Mouse (Mus musculus): ENCODE results near the gene Fxyd2. TPM values are rescaled to one million over a fixed set of nuclear protein-coding genes. Genes with fewer than 3 reads are reported as not detected.

The Fxyd2 gene
- polyA plus RNA-seq, 1 experiment from 2014 or later, result 12.7 TPM

GRCm38 (mm10) chr9:45430698-45430959, 31.2 kb downstream of the Fxyd2 start:
- DNase-seq (ENCODE audit: low spot score), result no peak

GRCm38 (mm10) chr9:45431150-45431549, 31.7 kb downstream of the Fxyd2 start:
- Histone ChIP-seq H3K9ac (peak overlapping the region; percentile 79), H3K27me3 (ENCODE audit: control insufficient read depth, insufficient read depth, low read length) (peaks cover 41% of the 10 kb centered on the region), H3K36me3 (replicated peaks; ENCODE audit: control insufficient read depth, insufficient read depth) (no peaks in the 10 kb centered on the region), H3K9me3 (ENCODE audit: control insufficient read depth, low read length) (no peaks in the 10 kb centered on the region), H3K4me1 (replicated peaks; ENCODE audit: control insufficient read depth, insufficient read depth, low read length) (peaks cover 43% of the 10 kb centered on the region), H3K4me2 (replicated peaks) (peak overlapping the region; percentile 81), H3K27ac (peak overlapping the region; percentile 87), H3K4me3 (replicated peaks; ENCODE audit: low read length) (peak overlapping the region; percentile 68)
- 3% methylated on average over 24 of the region's 26 CpGs for WGBS
- DNase-seq (ENCODE audit: low spot score) (no peak), ATAC-seq (ENCODE audit: low FRiP score) (no peak)

More at GRCm38 (mm10) chr9:45430698-45430959, 31.2 kb downstream of the Fxyd2 start:
- 3% methylated on average over 14 of the region's 17 CpGs for WGBS
- Histone ChIP-seq H3K4me2 (replicated peaks) (peak overlapping the region; percentile 81), H3K36me3 (replicated peaks; ENCODE audit: control insufficient read depth, insufficient read depth) (no peaks in the 10 kb centered on the region), H3K4me3 (replicated peaks; ENCODE audit: low read length) (peak overlapping the region; percentile 68), H3K9me3 (ENCODE audit: control insufficient read depth, low read length) (no peaks in the 10 kb centered on the region), H3K27me3 (ENCODE audit: control insufficient read depth, insufficient read depth, low read length) (peaks cover 41% of the 10 kb centered on the region), H3K9ac (peak overlapping the region; percentile 79), H3K4me1 (replicated peaks; ENCODE audit: control insufficient read depth, insufficient read depth, low read length) (peaks cover 38% of the 10 kb centered on the region), H3K27ac (peak overlapping the region; percentile 87)
- ATAC-seq (ENCODE audit: low FRiP score), result 0 out of 2 replicates have a peak, but pooled peaks have one; percentile 1

- H3K4me2 ChIP-seq (replicated peaks), result peak overlapping the region; percentile 81
- H3K9me3 ChIP-seq (ENCODE audit: control insufficient read depth, low read length), result no peaks in the 10 kb centered on the region
- H3K9ac ChIP-seq, result peak overlapping the region; percentile 79
- peaks cover 45% of the 10 kb centered on the region for H3K4me1 ChIP-seq (replicated peaks; ENCODE audit: control insufficient read depth, insufficient read depth, low read length)
- H3K36me3 ChIP-seq (replicated peaks; ENCODE audit: control insufficient read depth, insufficient read depth), result no peaks in the 10 kb centered on the region
- H3K27ac ChIP-seq, result peak overlapping the region; percentile 87
- peak overlapping the region; percentile 68 for H3K4me3 ChIP-seq (replicated peaks; ENCODE audit: low read length)
- no peak for ATAC-seq (ENCODE audit: low FRiP score)
- WGBS, result 40% methylated on average over 12 of the region's 12 CpGs
- peaks cover 41% of the 10 kb centered on the region for H3K27me3 ChIP-seq (ENCODE audit: control insufficient read depth, insufficient read depth, low read length)
- no peak for DNase-seq (ENCODE audit: low spot score)
Observed at GRCm38 (mm10) chr9:45432639-45433038, 33.2 kb downstream of the Fxyd2 start.

DNA sequence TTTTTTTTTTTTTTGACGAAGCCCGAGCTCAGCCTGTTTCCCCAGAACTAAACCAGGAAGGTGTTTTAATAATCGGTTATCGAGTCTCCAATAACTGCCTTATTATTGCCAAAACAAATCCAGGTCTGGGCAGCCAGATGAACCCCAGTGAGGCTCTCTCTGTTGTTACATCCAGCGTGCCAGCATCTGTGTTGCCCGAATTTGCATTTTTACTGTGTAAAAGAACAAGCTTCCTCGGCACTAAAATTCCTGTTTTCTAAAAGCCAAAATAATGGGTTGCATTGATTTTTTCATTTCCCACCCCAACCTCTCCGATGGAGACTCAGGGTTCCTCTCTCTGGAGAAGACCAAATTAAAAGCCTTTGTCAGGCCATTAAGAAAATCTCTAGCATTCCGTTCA, 33.6 kb downstream of the Fxyd2 start:
- DNase-seq (ENCODE audit: low spot score), result peak; percentile 47
- peaks cover 45% of the 10 kb centered on the region for H3K4me1 ChIP-seq (replicated peaks; ENCODE audit: control insufficient read depth, insufficient read depth, low read length)
- 50% methylated on average over 9 of the region's 9 CpGs for WGBS

GRCm38 (mm10) chr9:45434171-45434570, 34.7 kb downstream of the Fxyd2 start:
- no peaks in the 10 kb centered on the region for H3K36me3 ChIP-seq (replicated peaks; ENCODE audit: control insufficient read depth, insufficient read depth)
- H3K9ac ChIP-seq, result no peak overlapping the region
- H3K4me3 ChIP-seq (replicated peaks; ENCODE audit: low read length), result no peak overlapping the region
- H3K4me2 ChIP-seq (replicated peaks), result 0 out of 2 replicates have a peak overlapping the region, but pooled peaks have one; percentile 81
- WGBS, result 56% methylated on average over 2 of the region's 2 CpGs
- DNase-seq (ENCODE audit: low spot score) (peak; percentile 53), ATAC-seq (ENCODE audit: low FRiP score) (no peak)
- peaks cover 49% of the 10 kb centered on the region for H3K4me1 ChIP-seq (replicated peaks; ENCODE audit: control insufficient read depth, insufficient read depth, low read length)
- peaks cover 35% of the 10 kb centered on the region for H3K27me3 ChIP-seq (ENCODE audit: control insufficient read depth, insufficient read depth, low read length)
- peak overlapping the region; percentile 87 for H3K27ac ChIP-seq
- H3K9me3 ChIP-seq (ENCODE audit: control insufficient read depth, low read length), result no peaks in the 10 kb centered on the region

More for the DNA sequence above, 33.6 kb downstream of the Fxyd2 start:
- Histone ChIP-seq H3K27me3 (ENCODE audit: control insufficient read depth, insufficient read depth, low read length) (peaks cover 41% of the 10 kb centered on the region), H3K27ac (peak overlapping the region; percentile 87), H3K4me2 (replicated peaks) (peak overlapping the region; percentile 81), H3K4me3 (replicated peaks; ENCODE audit: low read length) (peak overlapping the region; percentile 68), H3K36me3 (replicated peaks; ENCODE audit: control insufficient read depth, insufficient read depth) (no peaks in the 10 kb centered on the region), H3K9me3 (ENCODE audit: control insufficient read depth, low read length) (no peaks in the 10 kb centered on the region), H3K9ac (peak overlapping the region; percentile 79)
- ATAC-seq (ENCODE audit: low FRiP score), result no peak

DNA sequence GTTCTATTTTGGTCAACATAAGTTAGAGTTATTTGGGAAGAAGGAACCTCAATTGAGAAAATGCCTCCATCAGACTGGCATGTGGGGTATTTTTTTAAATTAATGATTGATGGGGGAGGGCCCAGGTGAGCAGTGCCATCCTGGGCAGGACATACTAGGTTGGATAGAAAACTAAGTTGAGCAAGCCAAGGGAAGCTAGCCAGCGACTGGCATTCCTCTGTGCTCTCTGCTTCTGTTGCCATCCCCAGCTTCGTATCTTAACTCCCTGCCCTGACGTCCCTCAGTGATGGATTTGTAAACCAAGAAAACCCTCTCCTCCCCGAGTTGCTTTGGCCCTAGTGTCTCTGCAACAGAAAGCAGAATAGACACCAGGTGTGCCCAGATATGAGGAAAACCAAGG, 39.6 kb downstream of the Fxyd2 start:
- DNase-seq (ENCODE audit: low spot score) (no peak), ATAC-seq (ENCODE audit: low FRiP score) (no peak)
- Histone ChIP-seq H3K4me3 (replicated peaks; ENCODE audit: low read length) (no peak overlapping the region), H3K27ac (no peak overlapping the region), H3K9ac (no peak overlapping the region), H3K4me1 (replicated peaks; ENCODE audit: control insufficient read depth, insufficient read depth, low read length) (peaks cover 35% of the 10 kb centered on the region), H3K27me3 (ENCODE audit: control insufficient read depth, insufficient read depth, low read length) (no peaks in the 10 kb centered on the region), H3K4me2 (replicated peaks) (no peak overlapping the region), H3K9me3 (ENCODE audit: control insufficient read depth, low read length) (no peaks in the 10 kb centered on the region), H3K36me3 (replicated peaks; ENCODE audit: control insufficient read depth, insufficient read depth) (no peaks in the 10 kb centered on the region)
- WGBS, result 80% methylated on average over 4 of the region's 4 CpGs

GRCm38 (mm10) chr9:45440083-45440784, 40.8 kb downstream of the Fxyd2 start:
- no peaks in the 10 kb centered on the region for H3K27me3 ChIP-seq (ENCODE audit: control insufficient read depth, insufficient read depth, low read length)
- no peaks in the 10 kb centered on the region for H3K36me3 ChIP-seq (replicated peaks; ENCODE audit: control insufficient read depth, insufficient read depth)
- no peak overlapping the region for H3K4me3 ChIP-seq (replicated peaks; ENCODE audit: low read length)
- peaks cover 26% of the 10 kb centered on the region for H3K4me1 ChIP-seq (replicated peaks; ENCODE audit: control insufficient read depth, insufficient read depth, low read length)
- ATAC-seq (ENCODE audit: low FRiP score) (no peak), DNase-seq (ENCODE audit: low spot score) (no peak)
- 83% methylated on average over 16 of the region's 16 CpGs for WGBS
- H3K9me3 ChIP-seq (ENCODE audit: control insufficient read depth, low read length), result no peaks in the 10 kb centered on the region
- no peak overlapping the region for H3K4me2 ChIP-seq (replicated peaks)
- no peak overlapping the region for H3K27ac ChIP-seq
- no peak overlapping the region for H3K9ac ChIP-seq

GRCm38 (mm10) chr9:45444251-45444798, 44.9 kb downstream of the Fxyd2 start:
- Histone ChIP-seq H3K9me3 (ENCODE audit: control insufficient read depth, low read length) (no peaks in the 10 kb centered on the region), H3K4me3 (replicated peaks; ENCODE audit: low read length) (no peak overlapping the region), H3K4me1 (replicated peaks; ENCODE audit: control insufficient read depth, insufficient read depth, low read length) (peaks cover 15% of the 10 kb centered on the region), H3K36me3 (replicated peaks; ENCODE audit: control insufficient read depth, insufficient read depth) (no peaks in the 10 kb centered on the region), H3K27me3 (ENCODE audit: control insufficient read depth, insufficient read depth, low read length) (no peaks in the 10 kb centered on the region), H3K27ac (no peak overlapping the region), H3K9ac (no peak overlapping the region), H3K4me2 (replicated peaks) (no peak overlapping the region)
- no peak for ATAC-seq (ENCODE audit: low FRiP score)
- WGBS, result 87% methylated on average over 5 of the region's 5 CpGs
- no peak for DNase-seq (ENCODE audit: low spot score)

- peaks cover 9% of the 10 kb centered on the region; the same call in 1 of the 2 replicates for H3K36me3 ChIP-seq (replicated peaks; ENCODE audit: control insufficient read depth, insufficient read depth)
- H3K4me3 ChIP-seq (replicated peaks; ENCODE audit: low read length), result no peak overlapping the region
- ATAC-seq (ENCODE audit: low FRiP score) (no peak), DNase-seq (ENCODE audit: low spot score) (no peak)
- WGBS, result 84% methylated on average over 4 of the region's 4 CpGs
- no peaks in the 10 kb centered on the region for H3K9me3 ChIP-seq (ENCODE audit: control insufficient read depth, low read length)
- no peak overlapping the region for H3K27ac ChIP-seq
- H3K27me3 ChIP-seq (ENCODE audit: control insufficient read depth, insufficient read depth, low read length), result no peaks in the 10 kb centered on the region
- H3K4me1 ChIP-seq (replicated peaks; ENCODE audit: control insufficient read depth, insufficient read depth, low read length), result peaks cover 13% of the 10 kb centered on the region; the same call in 1 of the 2 replicates
- no peak overlapping the region for H3K9ac ChIP-seq
- H3K4me2 ChIP-seq (replicated peaks), result no peak overlapping the region
Observed at GRCm38 (mm10) chr9:45449658-45450057, 50.2 kb downstream of the Fxyd2 start.
